Mouse (Mus musculus) MN1 (cell line): ENCODE measurements around the gene Wdr18.
A peak's percentile ranks its signal among the peaks of the same experiment; 100 is the strongest.

Experiments
- DNase-seq: peaks from one replicate; pipeline ENCODE4 v3.0.0-alpha.2; 2016; ENCODE audit warnings: low spot score

The Wdr18 gene

DNA sequence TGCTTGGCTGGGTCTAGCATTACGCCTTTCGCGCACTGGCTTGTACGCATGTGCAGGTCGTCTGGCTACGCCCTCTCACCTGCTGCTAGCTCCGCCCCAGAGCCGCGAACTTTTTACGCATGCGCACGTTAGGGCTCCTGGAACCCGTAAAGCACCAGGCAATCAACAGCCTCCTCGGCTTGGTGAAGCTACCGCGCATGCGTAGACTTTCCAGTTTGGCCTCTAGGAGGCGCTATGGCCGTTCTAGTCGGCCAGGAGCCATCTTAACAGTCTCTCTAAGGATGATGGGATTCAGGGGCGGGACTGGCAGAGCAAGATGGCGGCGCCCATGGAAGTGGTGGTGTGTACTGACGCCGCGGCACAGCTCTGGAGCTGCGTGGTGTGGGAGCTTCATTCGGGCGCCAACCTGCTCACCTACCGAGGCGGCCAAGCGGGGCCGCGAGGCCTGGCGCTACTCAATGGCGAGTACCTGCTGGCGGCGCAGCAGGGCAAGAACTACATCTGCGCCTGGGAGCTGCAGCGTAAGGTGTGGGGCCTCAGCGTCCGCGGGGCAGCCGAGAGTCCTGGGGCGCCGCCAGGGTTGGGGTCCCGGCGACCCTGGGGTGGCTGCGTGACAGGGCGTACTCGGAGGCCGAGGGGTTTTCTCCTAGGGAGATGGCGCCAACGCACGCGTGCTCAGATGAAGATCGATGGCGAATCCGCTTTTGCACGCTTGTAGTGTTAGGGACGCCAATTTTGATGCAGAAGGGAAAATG is at the start of gene Wdr18:
Gene Wdr18, plus strand, starts transcription at position 306 of the 755 bp plus-strand sequence.
- peak; percentile 100 for DNase-seq

DNA sequence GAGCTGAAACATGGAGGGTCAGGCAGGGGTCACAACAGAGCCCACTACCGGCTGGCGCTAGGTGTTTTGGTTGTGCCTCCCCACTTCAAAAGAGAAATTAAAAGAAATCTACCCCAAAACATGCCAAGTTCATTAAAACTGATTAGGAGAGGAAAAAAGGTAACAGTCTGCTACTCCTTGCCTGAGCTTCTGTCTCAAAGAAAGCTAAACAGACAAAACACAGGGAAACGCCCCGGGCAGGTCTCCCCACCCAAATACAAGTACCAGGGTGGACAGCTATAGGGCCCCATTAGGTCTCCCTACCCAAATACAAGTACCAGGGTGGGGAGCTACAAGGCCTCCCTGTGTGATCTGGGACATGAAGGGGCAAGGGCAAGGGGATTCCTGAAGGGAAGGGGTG is 49.4 kb upstream of the Wdr18 start, which contains the start of gene Gm26602:
Gene Gm26602, plus strand, starts transcription at position 301 of the 400 bp plus-strand sequence.
- no peak for DNase-seq

DNA sequence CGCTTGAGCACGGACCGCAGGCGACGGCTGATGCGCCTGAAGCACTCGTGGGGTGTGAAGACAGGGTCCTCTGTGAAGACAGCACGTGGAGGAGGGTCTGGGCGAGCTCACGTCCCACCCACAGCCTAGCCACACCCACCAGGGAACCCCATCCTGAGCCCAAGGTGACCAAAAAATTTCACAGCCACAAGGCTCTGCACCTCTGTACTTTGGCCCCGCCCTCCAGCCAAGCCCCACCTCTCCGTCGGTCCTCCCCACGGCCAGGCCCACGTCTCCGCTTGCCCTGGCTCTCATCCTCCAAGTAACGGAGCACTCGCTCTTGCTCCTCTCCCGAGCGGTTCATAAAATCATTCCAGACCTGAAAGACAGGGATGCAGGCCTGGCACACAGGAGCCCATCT is 47.5 kb upstream of the Wdr18 start:
- DNase-seq: no peak

DNA sequence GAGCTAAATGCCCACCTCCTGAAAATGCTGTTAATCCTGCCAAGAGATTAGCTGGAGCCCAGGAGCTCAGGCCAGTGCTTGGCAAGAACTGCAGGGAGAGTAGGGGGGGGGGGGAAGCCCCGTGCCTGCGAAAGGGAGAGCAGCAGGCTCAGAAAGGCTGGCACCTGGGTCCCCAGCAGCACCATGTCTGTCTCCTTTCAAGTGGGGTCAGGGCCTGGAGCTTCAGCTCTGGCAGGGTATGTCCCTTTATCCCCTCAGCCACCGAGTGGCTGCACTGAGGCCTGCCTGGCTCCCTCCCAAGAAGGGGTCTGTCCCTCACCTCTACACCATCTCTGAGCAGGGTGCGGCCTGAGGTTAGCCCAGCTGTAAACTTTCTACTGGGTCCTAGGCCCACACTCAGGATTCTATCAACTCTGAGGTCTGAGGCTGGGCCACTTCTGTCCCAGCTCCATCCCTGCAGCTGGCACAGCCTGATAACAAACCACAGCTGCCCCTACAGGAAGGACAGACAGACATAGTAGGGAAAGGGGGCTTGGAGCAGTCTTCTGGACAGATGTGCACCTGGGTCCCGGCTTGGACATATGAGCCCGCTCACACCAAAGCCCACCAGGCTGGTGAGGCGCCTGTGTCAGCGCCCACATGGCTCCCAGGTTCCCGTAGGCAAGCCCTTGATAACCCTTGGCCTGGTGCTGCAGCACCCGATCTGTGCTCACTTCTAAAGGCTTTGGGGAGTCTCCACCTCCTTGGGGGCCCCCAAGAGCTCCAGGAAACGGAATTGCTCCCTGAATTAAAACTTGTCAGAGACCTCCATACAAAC is 45.6 kb upstream of the Wdr18 start:
- peak; percentile 58 for DNase-seq

DNA sequence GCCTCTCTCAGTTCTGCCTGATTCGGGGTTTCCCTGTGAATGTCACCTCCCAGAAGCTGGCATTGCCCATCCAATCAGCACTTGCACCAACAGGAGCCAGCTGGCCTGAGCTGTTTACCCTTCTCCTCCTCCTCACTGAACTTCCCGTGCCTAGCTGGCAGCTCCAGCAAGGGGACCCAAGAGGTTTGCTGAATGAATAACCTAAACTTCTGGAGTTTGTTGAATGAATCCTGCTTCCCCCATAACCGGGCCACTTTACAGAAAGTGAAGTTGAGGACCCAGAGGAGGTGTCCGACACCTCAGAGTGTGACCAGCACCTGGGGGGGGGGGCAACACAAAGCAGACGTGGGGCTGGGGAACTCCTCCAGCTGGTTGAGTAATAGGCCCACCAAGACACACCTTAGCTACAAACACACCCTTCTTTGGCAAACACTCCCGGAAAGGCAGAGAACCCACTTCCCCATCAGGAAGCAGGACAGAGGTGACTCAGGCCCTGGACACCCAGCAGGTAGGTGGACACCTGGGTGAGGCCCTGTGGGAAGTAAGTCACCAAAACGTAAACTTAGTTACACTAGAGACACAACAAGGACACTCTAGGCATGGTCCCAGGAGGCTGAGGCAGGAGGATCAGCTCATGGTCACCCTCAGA is 44.9 kb upstream of the Wdr18 start:
- DNase-seq: no peak

DNA sequence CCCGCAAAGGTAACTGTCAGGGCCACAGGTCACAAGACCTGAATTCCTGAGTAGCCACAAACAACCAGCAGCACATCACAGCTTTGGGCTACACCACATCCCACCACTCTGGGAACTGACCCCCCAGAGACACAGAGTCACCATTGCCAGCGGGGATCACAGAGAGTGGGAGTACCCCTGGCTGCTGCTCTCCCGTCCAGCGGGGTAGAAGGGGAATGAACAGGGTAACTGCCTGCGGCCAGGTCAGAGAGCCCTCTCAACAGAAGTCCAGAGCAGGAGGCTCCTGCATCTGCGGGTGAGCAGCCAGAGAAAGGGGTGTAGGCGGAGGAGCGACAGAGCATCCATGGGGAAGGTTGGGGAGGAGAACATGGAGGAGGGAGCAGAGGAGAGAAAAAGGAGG is 43.9 kb upstream of the Wdr18 start:
- DNase-seq: no peak

DNA sequence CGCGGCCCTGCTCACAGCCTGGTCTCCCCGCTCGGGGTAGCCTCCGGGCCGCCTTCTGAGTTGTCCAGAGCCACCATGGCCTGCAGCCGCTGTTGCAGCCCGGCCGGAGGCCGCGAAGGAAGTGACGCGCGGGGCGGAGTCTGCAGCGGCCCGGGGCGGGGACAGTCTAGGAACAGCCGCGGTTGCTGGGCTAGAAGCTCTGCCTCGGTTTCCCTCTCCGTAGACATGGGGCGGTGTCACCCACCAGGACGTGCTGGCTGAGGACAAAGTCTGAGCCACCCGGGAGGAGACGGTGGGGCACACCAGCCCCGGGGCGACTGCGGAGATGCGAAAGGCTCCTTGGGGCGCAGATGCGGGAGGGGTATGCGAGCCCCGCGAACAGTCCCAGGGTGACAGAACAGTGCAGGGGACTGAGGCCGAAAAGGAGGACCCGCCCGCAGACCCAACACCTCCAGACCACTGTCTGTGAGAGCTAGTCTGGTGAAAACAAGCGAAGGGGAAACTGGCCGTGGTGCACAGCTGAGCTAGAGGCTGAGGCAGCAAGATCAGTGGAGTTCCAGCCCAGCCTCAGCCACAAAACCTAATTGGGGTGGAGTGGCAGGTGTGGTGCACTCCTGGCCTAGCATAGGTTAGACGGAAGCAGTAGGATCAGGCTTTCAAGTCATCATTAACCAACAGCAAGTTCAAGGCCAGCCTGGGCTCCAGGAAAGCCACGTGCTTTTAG is 43.0 kb upstream of the Wdr18 start, which contains the start of gene Kiss1r:
Gene Kiss1r, plus strand, starts transcription at position 164 of the 724 bp plus-strand sequence.
- peak; percentile 91 for DNase-seq

DNA sequence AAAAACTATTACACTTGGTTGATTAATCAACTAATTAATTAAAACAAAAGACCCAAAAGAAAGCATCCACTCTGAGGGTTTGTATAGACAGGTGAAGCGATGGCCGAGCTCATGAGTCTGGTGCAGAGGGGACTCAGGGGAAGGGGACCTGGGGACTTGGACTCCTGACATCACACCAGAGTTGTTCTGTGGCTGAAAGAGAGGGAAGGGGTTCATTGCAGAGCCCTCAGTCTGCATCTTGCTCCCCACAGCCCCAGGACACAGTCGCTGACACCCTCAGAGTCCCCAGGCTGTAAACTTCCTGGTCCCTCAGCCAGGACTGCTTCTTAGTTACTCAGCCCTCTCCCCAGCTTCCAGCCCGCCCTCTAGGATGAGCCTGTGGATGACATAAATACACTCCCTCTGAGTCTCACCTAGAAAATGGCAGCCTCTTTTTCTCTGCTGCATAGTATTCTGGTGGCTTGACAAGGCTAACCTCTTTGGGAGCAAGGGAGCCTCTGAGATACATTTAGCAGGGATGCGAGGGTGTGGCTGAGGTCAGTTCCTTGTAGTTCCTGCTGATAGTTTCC is 42.3 kb upstream of the Wdr18 start:
- no peak for DNase-seq

DNA sequence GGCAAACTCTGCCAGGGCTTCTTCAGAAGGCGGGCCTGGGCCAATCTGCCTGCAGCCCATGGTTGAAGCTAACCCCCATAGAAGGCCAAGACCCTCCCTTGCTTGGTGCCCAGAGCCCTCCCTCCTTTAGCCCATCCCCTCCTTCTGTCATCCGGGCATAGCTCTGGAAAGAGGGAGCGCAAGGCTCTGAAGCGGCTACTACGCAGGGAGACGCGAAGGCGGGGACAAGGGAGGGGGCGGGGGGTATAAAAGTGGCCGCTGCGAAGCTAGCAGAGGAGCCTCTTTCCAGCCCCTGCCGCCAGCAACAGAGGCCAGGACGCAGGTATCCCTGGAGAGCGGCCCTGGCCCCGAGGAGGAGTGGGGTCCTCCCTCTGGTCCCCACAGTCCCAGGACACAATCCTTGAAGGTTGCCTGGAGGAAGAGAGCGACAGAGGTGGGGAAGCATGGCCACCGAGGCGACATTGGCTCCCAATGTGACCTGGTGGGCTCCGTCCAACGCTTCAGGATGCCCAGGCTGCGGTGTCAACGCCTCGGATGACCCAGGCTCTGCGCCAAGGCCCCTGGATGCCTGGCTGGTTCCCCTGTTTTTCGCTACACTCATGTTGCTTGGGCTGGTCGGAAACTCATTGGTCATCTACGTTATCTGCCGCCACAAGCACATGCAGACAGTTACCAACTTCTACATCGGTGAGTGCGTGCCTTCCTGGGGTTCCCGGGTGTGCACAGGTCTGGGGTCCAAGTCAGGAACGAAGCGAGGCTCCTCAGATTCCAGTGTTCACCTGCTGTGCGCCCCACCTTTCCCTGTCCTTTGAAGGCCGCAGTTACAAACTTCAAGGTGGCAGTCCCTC is 41.5 kb upstream of the Wdr18 start:
- DNase-seq: peak; percentile 85

DNA sequence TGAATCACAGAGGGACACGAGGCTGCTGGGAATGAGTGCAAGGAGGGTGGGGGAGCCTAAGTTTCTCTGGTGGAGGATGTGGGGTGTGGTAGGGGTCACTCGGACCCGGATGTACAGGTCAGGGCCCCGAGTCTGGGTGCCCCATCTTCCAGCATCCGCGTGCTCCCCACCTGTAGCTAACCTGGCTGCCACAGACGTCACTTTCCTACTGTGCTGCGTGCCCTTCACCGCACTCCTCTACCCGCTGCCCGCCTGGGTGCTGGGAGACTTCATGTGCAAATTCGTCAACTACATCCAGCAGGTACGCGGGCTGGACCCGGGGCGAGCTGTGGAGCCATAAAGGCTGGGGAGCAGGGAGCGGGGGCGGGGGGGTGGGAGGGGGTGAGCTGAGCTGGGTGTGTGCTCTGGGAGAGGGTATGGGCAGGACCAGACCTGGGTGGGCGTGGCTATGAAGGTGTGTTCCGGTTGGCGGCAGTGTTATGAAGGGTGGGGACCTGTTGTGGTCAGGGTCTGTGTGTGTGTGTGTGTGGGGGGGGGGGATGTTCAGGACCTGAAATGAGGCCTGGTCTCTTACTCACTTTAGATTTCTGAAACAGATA is 40.6 kb upstream of the Wdr18 start:
- DNase-seq: peak; percentile 59

DNA sequence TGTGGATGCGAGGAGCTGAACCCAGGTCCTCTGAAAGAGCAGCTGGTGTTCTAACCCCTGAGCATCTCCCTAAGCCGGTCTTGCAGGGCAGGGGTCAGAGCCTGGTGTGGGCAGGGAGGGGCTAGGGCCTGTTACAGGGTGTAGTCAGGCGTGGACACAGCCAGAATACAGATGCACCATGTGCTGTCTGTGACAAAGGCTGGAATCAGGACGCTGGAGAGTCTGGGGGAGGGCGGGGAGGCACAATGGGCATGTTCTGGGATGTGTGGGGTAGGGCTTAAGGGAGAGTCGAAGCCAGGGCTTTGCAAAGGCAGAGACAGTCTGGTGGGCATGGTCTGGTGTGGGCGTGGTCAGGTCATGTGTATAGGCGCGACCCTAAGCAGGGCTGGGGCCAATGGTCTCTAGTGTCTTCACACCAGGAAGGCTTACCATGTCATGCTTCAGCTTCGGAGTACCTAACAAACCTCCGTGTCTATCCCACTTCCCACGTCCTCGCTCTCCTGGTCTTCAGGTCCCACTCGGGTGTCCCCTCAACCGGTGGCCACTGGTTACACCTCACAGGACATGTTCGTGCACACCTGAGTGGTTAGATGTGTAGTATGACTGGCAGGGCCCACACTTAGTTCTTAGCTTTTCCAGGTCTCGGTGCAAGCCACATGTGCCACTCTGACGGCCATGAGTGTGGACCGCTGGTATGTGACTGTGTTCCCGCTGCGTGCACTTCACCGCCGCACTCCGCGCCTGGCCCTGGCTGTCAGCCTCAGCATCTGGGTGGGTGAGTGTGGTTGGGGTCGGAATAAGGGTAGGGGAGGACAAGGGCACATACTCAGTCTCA is 39.7 kb upstream of the Wdr18 start:
- DNase-seq: no peak

DNA sequence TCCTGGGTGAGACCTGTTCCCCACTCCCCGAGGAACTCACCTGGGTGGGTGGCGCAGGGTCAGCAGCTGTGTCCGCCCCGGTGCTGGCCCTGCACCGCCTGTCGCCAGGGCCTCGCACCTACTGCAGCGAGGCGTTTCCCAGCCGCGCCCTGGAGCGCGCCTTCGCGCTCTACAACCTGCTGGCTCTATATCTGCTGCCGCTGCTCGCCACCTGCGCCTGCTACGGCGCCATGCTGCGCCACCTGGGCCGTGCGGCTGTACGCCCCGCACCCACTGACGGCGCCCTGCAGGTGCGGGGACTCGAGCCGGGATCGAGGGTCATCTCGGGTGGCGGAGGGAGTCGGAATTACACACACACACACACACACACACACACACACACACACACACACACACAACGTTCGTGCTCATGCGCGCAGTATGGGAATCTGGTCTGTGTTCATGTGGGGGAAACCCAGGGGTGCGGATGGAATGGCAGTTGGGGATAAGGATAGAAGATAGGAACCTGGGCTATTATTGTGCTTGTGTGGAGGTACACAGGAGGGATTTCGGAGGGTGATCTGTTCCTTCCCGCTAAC is 38.9 kb upstream of the Wdr18 start, which contains the start of gene R3hdm4:
Gene R3hdm4, minus strand, starts transcription at position 251 of the 578 bp plus-strand sequence.
- DNase-seq: no peak

DNA sequence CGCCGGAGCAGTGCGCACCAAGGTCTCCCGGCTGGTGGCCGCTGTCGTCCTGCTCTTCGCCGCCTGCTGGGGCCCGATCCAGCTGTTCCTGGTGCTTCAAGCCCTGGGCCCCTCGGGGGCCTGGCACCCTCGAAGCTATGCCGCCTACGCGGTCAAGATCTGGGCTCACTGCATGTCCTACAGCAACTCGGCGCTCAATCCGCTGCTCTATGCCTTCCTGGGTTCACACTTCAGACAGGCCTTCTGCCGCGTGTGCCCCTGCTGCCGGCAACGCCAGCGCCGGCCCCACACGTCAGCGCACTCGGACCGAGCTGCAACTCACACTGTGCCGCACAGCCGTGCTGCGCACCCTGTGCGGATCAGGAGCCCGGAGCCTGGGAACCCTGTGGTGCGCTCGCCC is 38.4 kb upstream of the Wdr18 start:
- no peak for DNase-seq

DNA sequence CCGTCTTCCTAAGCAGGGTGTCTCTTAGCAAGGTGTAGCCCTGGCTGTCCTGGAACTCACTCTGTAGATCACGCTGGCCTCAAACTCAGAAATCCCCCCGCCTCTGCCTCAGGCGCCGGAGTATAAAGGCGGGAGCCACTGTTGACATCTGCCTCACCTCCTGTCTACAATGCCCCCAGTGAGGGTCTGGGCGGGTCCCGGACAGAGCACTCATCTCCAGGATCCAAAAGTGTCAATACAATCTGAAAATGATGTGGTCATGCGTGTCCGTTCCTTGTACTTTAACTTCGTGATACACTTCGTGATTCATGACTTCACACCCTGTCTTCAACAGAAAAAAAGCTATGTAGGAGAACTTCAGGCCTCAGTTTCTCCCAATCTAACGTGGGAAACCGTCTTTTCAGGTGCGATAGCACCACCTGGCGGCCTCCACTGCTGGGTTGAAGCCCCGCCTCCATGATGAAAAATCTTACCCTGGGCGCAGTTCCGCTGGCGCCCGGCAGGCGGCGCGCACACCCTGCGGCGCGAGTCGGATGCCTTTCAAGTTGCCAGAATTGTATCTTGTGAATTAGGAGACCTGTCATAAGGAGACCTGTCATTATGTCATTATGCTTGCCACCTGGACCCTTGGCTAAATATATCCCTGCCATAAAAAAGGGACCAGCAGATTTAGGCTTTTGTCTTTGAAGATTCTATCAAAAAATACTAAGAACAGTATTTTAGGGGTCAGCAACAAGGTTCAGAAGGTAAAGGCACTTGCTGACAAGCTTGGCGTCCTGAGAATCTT is 34.8 kb upstream of the Wdr18 start:
- peak; percentile 94 for DNase-seq

DNA sequence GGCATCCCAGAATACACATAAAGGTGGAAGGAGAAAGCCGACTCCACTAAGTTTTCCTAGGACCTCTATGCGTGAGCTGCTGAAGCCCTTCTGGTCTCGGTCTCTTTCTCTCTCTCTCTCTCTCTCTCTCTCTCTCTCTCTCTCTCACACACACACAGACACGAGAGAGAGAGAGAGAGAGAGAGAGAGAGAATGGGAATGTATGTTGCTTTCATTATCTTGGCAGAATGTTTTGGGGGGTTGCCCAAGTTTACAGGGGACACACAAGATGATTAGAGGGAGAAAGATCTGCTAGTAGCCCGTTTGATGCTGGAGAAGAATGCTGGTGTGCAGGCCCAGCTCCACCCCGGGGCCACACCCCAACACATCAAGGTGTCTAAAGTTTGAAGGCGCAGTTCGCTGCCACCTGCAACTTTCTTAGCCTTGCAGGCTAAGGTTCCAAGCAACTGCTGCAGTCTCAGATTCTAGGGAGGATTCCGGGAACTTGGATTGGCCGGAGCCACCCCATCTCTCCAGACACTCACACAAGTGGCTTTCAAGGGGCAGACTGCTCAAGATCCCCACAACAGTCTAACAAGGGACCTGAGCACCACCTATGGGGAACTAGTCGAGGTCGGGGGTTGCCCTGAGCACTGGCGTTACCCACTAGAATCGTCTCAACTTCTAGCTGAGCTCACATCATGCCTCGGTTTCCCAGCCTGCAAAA is 34.0 kb upstream of the Wdr18 start:
- DNase-seq: peak; percentile 51

DNA sequence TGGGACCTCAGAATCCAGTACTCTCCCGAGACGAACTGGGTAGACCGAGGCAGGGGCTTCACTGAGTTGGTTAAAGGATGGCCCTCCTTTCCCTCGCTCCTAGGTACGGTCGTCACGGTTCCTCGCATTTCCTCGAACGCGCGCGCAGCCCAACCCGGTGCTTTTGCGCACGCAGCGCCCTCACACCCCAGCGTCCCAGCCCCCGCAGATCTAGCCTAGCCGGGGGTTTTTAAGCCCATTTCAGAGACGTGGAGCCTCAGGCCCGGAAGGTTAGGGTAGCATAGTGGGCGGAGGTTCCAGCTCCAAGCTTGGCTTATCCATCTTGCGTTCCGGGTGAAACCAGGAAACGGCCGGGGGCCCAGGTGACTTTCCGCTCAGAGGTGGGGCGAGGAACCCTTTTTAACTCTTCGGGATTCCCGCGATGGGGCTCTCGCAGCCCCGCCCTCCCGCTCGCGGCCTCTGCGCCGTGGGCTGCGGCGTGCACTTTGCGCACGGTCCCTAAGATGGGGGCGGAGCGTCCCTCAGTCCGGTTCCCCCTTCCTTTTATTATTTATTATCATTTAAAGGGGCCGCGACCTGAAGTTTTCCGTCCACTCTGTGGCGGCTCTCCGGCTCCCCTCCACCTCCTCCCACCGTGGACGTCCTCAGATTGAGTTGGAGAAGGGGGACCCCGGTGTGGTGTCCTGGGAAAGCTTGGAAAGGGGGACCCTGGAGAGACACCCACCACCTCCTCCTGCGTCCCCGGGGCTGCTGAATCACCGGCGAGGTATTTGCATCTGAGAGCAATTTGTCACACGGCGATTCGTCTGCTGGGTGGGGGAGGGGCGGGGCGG is 33.2 kb upstream of the Wdr18 start, which contains the start of gene Arid3a:
Gene Arid3a, plus strand, starts transcription at position 553 of the 833 bp plus-strand sequence.
- peak; percentile 99 for DNase-seq
